Mouse (Mus musculus): ENCODE results near the gene Rbfox1.

DNA sequence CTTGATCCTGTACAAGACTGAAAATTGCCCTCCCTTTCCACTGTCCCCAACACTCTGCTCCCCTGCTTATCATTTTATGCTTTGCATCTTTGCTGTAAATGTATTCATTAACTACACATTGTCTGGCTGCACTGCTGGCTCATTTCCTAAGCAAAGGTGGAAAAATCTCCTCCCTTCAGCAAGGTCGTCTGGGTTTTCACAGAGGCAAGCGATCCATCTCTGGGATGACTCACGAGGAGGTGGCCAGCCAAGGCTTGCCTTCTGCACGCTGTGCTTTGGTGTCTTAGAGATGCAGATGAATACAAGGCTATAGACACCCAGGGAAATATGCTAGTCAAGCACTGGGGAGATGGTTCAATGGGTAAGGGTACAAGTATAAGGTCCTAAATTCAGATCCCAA is 264.2 kb downstream of the Rbfox1 start:
- TF ChIP-seq CTCF (IDR thresholded peaks at IDR 0.05; ENCODE audit: low read depth, low read length) (no peak), POLR2A (IDR thresholded peaks at IDR 0.05; ENCODE audit: borderline replicate concordance, low read depth, low read length) (no peak)

All from bone marrow macrophage, adult 2 months (primary cell).